Mouse (Mus musculus) E14TG2a.4 (cell line): ENCODE results near the gene Dennd1c.

Source experiments
- CTCF ChIP-seq: conservative IDR thresholded peaks from 2 replicates; pipeline ENCODE4 v1.5.1; 2014; ENCODE audit warnings: low read length
- NANOG ChIP-seq: IDR thresholded peaks from 2 replicates; pipeline ENCODE4 v1.6.1; 2014; ENCODE audit warnings: borderline replicate concordance, low read length, mixed read lengths
- POU5F1 ChIP-seq: IDR thresholded peaks from 2 replicates; pipeline ENCODE4 v1.6.1; 2014; ENCODE audit warnings: low read length, borderline replicate concordance

DNA sequence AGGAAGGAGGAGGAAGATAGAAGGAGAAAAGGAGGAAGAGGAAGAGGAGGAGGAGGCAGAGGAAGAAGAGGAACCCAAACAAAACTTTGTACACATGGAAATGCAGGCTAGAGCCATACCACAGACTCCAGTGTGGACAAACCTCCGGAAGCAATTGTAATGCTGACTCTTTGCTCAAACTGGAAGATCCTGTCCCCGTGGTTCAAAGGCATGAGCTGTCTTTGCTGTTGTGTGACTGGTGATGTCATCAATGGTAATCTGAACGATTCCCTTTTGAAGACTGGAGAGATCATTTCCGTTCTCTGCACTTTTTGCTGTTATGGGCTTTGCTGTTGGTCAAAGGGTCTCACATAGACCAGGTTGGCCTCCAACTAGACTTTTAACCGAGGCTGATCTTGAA is 20.0 kb upstream of the Dennd1c start:
- no peak for TF ChIP-seq CTCF
- TF ChIP-seq POU5F1 = no peak
- TF ChIP-seq NANOG = no peak
